Mouse (Mus musculus) E14TG2a.4 (cell line): ENCODE data around the gene Grhl3.
"Not testable (repeated sequence)": the region's sequence is repeated elsewhere in the genome, so short reads cannot be mapped to it uniquely, and the experiment has no call there.

Experiments used
- H3K27me3 ChIP-seq: 2 replicates; pipeline ENCODE4 v1.6.1; 2014; ENCODE audit warnings: low read length, control low read depth; ENCODE audit not compliant: insufficient read depth
- H3K36me3 ChIP-seq: 2 replicates; pipeline ENCODE4 v1.6.1; 2014; ENCODE audit warnings: low read length, control low read depth; ENCODE audit not compliant: insufficient read depth
- H3K4me1 ChIP-seq: replicated peaks from 2 replicates; pipeline ENCODE4 v1.6.1; 2014; ENCODE audit warnings: low read depth, low read length, control low read depth
- H3K4me3 ChIP-seq: replicated peaks from 2 replicates; pipeline ENCODE4 v1.5.1; 2014; ENCODE audit warnings: mild to moderate bottlenecking, low read length
- H3K9me3 ChIP-seq: 2 replicates; pipeline ENCODE4 v1.6.1; 2014; ENCODE audit warnings: low read length, control low read depth
- CTCF ChIP-seq: conservative IDR thresholded peaks from 2 replicates; pipeline ENCODE4 v1.5.1; 2014; ENCODE audit warnings: low read length
- NANOG ChIP-seq: IDR thresholded peaks from 2 replicates; pipeline ENCODE4 v1.6.1; 2014; ENCODE audit warnings: borderline replicate concordance, low read length, mixed read lengths
- POU5F1 ChIP-seq: IDR thresholded peaks from 2 replicates; pipeline ENCODE4 v1.6.1; 2014; ENCODE audit warnings: low read length, borderline replicate concordance

Grhl3 gene

DNA sequence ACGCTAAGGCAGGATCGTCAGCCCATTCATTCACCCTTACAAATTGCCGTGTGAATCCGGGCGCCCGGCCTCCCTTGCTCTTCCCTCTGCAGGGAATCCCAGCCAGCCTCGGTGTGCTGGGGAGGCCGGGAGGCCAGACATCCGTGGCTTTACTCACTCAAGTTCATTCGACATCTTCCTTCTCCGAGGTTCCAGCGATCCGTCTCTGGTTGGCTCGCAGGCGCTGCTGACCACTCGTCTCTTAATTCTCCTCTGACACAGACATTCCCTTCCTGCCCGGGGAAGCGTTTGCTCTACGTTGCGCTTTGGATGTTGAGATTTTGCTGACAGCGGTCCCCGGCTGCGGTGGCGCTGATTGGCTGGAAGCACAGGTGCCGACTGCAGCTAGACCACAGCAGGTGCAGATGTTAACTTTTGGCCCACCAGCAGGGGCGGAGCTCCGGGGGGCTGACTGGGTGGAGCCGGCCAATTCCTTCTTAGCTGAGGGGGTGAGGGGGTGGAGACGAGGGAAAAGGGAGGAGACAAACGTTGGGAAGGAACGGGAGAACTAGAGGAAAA, at the start of gene Grhl3:
TSS of gene Grhl3 (minus strand) at position 380 of the 558 bp plus-strand sequence.
- peaks cover 96% of the 10 kb centered on the region for H3K4me1 ChIP-seq
- H3K4me3 ChIP-seq, result peak within 1 kb of the TSS; percentile 81
- TF ChIP-seq POU5F1, result no peak
- no peak for TF ChIP-seq CTCF
- TF ChIP-seq NANOG, result no peak
- no peaks in the 10 kb centered on the region for H3K36me3 ChIP-seq
- no peaks in the 10 kb centered on the region for H3K9me3 ChIP-seq
- peaks cover 20% of the 10 kb centered on the region for H3K27me3 ChIP-seq

DNA sequence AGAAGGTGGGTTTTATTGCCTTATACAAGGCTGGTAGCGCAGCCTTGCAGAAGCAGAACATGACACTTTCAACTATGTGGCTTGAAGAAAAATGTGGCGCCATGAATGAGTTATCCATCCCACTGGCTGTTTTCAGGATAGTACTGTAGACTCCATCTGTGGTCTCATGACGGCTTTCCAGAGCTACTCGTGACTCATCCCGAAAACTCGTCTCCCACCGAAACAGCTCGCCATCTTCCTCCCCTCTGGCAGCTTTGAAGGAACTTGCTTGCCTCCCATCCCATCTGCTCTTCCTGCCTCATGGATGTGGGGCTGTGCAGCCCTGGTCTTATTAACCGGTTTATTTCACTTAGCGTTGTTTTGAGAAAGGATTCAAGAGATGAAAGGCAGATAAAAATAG, 48.9 kb upstream of the Grhl3 start:
- H3K4me1 ChIP-seq, result peaks cover 53% of the 10 kb centered on the region
- H3K36me3 ChIP-seq, result no peaks in the 10 kb centered on the region
- no peak overlapping the region for H3K4me3 ChIP-seq
- TF ChIP-seq POU5F1, result no peak
- TF ChIP-seq CTCF, result no peak
- TF ChIP-seq NANOG, result no peak
- peaks cover 7% of the 10 kb centered on the region for H3K9me3 ChIP-seq
- peaks cover 43% of the 10 kb centered on the region for H3K27me3 ChIP-seq

DNA sequence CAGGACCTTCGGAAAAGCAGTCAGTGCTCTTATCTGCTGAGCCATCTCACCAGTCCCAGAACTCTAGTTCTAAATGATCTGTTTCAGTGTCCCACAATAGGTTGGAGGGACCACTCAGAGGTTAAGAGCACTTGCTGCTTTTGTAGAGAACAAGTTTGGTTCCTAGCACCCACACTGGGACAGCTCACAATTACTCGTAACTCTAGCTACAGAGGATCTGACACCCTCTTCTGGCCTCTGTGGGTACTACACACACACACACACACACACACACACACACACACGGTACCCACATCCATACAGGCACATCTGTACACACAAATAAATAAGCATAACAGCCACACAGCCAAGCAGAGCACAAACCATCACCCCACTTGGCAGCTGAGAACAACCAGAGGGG, 47.0 kb upstream of the Grhl3 start:
- H3K27me3 ChIP-seq, result peaks cover 24% of the 10 kb centered on the region
- peaks cover 7% of the 10 kb centered on the region for H3K9me3 ChIP-seq
- peaks cover 62% of the 10 kb centered on the region for H3K4me1 ChIP-seq
- no peaks in the 10 kb centered on the region for H3K36me3 ChIP-seq
- H3K4me3 ChIP-seq, result no peak overlapping the region
- no peak for TF ChIP-seq POU5F1
- peak; percentile 36 for TF ChIP-seq CTCF
- TF ChIP-seq NANOG, result no peak

DNA sequence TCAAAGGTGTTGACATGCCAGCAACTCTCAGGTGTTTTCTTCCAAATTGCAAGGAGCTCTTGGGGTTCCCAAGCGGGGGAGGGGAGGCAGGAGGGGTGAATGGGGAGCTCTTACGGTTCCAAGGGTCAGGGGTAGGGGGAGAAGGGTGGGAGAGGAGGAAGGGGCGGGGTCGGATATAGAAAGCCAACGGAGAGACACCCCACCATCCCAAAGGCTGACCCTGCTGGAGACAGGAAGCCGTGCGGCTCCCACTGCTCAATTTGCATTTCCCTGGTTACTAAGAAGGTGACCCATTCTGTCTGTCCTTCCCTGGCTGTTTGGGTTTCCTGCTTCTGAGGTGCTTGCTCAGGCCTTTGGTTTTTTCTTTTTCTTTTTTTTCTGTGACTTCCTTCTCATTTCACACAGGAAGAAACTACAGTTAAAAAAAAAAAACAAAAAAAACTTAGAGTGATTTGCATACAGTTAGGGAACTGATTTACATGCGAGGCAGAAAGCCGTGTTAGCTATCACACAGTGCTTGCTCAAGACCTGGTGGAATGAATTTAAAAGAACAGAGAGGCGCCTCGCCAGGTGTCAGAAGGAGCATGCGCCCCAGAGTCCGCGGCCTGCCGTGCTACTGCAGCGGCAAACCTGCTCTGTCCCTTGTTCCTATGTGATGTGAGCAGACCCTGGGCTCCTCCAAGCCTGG, 44.5 kb upstream of the Grhl3 start:
- Histone ChIP-seq H3K36me3 (peaks cover 1% of the 10 kb centered on the region; the same call in 1 of the 2 replicates), H3K27me3 (0 out of 2 replicates have a peak, but pooled peaks cover 4% of the 10 kb centered on the region), H3K4me3 (peak overlapping the region; percentile 65), H3K9me3 (peaks cover 7% of the 10 kb centered on the region), H3K4me1 (peaks cover 63% of the 10 kb centered on the region)
- no peak; the same call in 1 of the 2 replicates for TF ChIP-seq POU5F1
- TF ChIP-seq CTCF, result no peak
- no peak for TF ChIP-seq NANOG

DNA sequence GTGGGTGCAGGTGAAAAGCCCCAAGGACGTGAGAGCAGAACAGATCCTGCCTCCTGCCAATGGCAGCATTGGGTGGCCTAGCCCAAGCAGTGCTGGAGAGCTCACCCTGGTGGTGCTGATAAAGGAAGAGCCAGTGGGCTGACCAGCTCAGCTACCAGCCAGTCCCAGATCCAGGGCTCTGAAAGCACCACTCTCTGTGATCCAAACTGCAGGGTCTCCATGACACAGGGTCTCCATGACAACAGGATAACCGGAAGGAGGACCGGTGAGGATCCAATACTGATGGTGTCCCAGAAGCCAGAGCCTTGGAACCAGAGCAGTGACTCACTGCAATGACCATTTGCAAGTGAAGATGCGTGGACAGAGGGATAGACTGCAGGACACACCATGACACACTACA, 43.6 kb upstream of the Grhl3 start:
- Histone ChIP-seq H3K4me1 (peaks cover 67% of the 10 kb centered on the region), H3K9me3 (peaks cover 11% of the 10 kb centered on the region), H3K36me3 (peaks cover 5% of the 10 kb centered on the region; the same call in 1 of the 2 replicates), H3K27me3 (0 out of 2 replicates have a peak, but pooled peaks cover under 1% of the 10 kb centered on the region), H3K4me3 (peak overlapping the region; percentile 39)
- TF ChIP-seq CTCF (no peak), NANOG (no peak), POU5F1 (no peak)

DNA sequence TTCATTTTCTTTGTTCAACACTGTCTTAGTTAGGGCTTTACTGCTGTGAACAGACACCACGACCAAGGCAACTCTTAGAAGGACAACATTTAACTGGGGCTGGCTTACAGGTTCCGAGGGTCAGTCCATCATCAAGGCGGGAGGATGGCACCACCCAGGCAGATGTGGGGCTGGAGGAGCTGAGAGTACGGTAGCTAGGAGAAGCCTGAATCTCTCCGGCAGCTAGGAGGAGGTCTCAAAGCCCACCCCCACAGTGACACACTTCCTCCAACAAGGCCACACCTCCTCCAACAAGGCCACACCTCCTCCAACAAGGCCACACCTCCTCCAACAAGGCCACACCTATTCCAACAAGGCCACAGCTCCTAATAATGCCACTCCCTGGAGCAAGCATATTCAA, 41.9 kb upstream of the Grhl3 start:
- peak overlapping the region; percentile 82 for H3K4me3 ChIP-seq
- H3K4me1 ChIP-seq, result peaks cover 67% of the 10 kb centered on the region
- peaks cover 26% of the 10 kb centered on the region for H3K9me3 ChIP-seq
- not testable (repeated sequence) for H3K27me3 ChIP-seq
- H3K36me3 ChIP-seq, result peaks cover 16% of the 10 kb centered on the region

DNA sequence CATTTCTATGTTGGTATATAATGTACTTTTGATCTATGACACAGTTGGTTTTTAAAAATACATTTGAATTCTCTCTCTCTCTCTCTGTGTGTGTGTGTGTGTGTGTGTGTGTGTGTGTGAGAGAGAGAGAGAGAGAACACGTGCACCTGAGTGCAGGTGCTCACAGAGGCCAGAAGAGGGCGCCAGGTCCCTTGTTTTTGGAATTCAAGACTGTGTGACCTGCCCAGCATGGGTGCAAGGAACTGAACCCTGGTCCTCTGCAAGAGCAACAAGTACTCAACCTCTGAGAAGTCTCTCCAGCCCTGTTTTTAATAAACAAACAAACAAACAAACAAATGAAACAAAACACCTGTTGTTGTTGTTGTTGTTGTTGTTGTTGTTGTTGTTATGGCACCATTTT, 36.6 kb upstream of the Grhl3 start:
- peak; percentile 22; the same call in 1 of the 2 replicates for TF ChIP-seq CTCF
- no peak for TF ChIP-seq POU5F1

DNA sequence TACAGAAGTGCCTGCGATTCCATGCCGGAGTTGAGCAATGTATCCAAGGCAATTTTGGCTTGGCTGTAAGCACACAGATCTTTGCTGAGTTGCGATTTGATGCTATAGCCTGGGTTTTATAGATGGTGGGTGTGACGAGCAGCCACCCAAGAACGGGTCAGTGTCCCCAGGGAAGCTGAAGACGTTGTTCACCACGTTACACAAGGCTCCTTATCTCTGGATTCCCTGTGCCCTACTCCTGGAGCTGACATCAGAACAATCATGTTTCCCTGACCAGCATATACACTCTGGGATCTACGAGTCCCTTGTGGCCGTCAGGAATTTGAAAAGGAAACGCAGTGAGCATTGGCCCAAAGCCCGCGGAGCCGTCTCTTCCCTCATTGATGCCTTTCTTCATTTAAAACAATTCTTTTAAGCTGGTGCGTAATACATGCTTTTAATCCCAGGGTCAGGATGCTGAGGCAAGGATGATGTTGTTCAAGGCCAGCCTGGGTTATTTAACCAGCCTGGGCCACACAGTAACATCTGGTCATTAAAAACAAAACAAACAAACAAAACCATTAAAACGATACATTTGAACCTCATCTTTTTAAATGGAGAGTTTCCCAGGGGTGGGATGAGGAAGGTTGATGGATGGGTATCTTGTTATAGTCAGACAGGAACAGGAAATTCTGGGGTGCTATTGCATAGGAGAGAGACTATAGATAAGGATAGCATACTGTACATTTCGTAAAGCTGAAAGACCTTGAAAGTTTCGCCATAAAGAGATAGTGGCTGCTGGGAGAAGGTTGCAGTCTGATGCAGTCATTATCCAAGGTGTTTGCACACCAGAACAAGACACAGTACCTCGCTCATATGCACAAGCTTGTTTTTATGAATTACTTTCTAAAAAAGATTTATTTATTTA, 34.8 kb upstream of the Grhl3 start:
- TF ChIP-seq NANOG, result no peak
- no peak for TF ChIP-seq CTCF
- TF ChIP-seq POU5F1, result no peak
- Histone ChIP-seq H3K36me3 (peaks cover 16% of the 10 kb centered on the region), H3K27me3 (no peaks in the 10 kb centered on the region), H3K4me1 (peaks cover 39% of the 10 kb centered on the region), H3K9me3 (peaks cover 23% of the 10 kb centered on the region), H3K4me3 (no peak overlapping the region)

More for the DNA sequence above, 36.6 kb upstream of the Grhl3 start:
- Histone ChIP-seq H3K4me3 (no peak overlapping the region), H3K4me1 (peaks cover 34% of the 10 kb centered on the region), H3K9me3 (peaks cover 23% of the 10 kb centered on the region), H3K27me3 (no peaks in the 10 kb centered on the region), H3K36me3 (peaks cover 16% of the 10 kb centered on the region)
